Mouse (Mus musculus): ENCODE results near the gene Scfd2. TPM values are rescaled to one million over a fixed set of nuclear protein-coding genes. Genes with fewer than 3 reads are reported as not detected.

The Scfd2 gene
- polyA plus RNA-seq, 1 experiment from 2014 or later: 25.8 TPM

DNA sequence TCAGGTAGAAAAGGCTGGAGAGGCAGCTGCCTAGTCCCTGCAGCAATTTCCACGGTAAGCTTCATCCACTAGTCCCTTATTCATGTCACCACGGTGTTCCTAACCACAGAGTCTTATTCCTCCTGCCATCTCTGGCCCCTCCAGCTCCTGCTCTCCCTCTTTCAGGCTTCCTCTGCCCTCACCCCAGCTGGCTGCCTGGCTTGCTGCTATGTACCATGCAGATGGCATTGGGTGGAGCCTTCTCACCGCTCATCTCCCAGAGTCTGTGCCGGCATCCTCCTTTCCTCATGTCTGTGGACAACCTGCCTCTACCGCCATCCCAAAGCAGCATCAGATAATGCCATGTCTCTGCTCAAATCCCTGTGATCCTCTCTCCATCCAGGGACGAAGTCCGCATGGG lies 218.0 kb downstream of the Scfd2 start:
- 92% methylated on average over 7 of the region's 7 CpGs for WGBS
- Histone ChIP-seq H3K4me1 (ENCODE audit: control insufficient read depth, insufficient read depth, low read length) (0 out of 2 replicates have a peak, but pooled peaks cover 2% of the 10 kb centered on the region), H3K4me3 (replicated peaks; ENCODE audit: low read length) (no peak overlapping the region), H3K9me3 (replicated peaks; ENCODE audit: control insufficient read depth, low read length) (no peaks in the 10 kb centered on the region), H3K27me3 (ENCODE audit: control insufficient read depth, insufficient read depth, low read length) (no peaks in the 10 kb centered on the region), H3K9ac (ENCODE audit: low read length) (no peak overlapping the region), H3K4me2 (ENCODE audit: low read depth, low read length) (no peak overlapping the region), H3K36me3 (ENCODE audit: control insufficient read depth, insufficient read depth, low read length) (no peaks in the 10 kb centered on the region), H3K27ac (ENCODE audit: low read length) (no peak overlapping the region)
- no peak for ATAC-seq (ENCODE audit: insufficient read depth, low FRiP score)

DNA sequence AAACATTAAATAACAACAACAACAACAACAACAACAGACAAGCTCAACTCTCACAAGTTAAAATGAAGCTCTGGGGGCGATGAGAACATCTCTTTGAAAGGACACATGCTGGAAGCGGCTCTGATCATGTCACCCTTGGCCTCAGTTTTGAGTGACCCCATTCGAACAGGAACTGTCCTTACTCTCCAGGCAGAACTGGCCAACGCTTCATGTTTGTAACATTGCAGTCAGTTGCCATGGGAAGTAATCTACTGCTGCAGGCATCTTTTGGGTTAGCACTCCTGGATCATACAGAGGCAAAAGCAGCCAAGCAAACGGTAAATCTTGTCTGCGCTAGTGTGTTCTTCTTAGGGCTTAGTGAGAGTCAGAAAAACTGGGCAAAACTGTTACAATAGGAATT lies 219.7 kb downstream of the Scfd2 start:
- Histone ChIP-seq H3K9ac (ENCODE audit: low read length) (no peak overlapping the region), H3K9me3 (replicated peaks; ENCODE audit: control insufficient read depth, low read length) (no peaks in the 10 kb centered on the region), H3K27ac (ENCODE audit: low read length) (peak overlapping the region; percentile 60), H3K27me3 (ENCODE audit: control insufficient read depth, insufficient read depth, low read length) (no peaks in the 10 kb centered on the region), H3K4me2 (ENCODE audit: low read depth, low read length) (no peak overlapping the region), H3K4me1 (ENCODE audit: control insufficient read depth, insufficient read depth, low read length) (0 out of 2 replicates have a peak, but pooled peaks cover 2% of the 10 kb centered on the region), H3K36me3 (ENCODE audit: control insufficient read depth, insufficient read depth, low read length) (no peaks in the 10 kb centered on the region), H3K4me3 (replicated peaks; ENCODE audit: low read length) (no peak overlapping the region)
- no peak for ATAC-seq (ENCODE audit: insufficient read depth, low FRiP score)
- WGBS: 52% methylated on average over 6 of the region's 6 CpGs

GRCm38 (mm10) chr5:74311200-74311825 lies 220.2 kb downstream of the Scfd2 start:
- Histone ChIP-seq H3K4me2 (ENCODE audit: low read depth, low read length) (no peak overlapping the region), H3K4me3 (replicated peaks; ENCODE audit: low read length) (no peak overlapping the region), H3K9me3 (replicated peaks; ENCODE audit: control insufficient read depth, low read length) (no peaks in the 10 kb centered on the region), H3K27ac (ENCODE audit: low read length) (peak overlapping the region; percentile 60; the same call in 1 of the 2 replicates), H3K27me3 (ENCODE audit: control insufficient read depth, insufficient read depth, low read length) (no peaks in the 10 kb centered on the region), H3K9ac (ENCODE audit: low read length) (no peak overlapping the region), H3K4me1 (ENCODE audit: control insufficient read depth, insufficient read depth, low read length) (0 out of 2 replicates have a peak, but pooled peaks cover 2% of the 10 kb centered on the region), H3K36me3 (ENCODE audit: control insufficient read depth, insufficient read depth, low read length) (no peaks in the 10 kb centered on the region)
- ATAC-seq (ENCODE audit: insufficient read depth, low FRiP score): peak; percentile 50; the same call in 1 of the 2 replicates
- WGBS: 31% methylated on average over 6 of the region's 6 CpGs

- Histone ChIP-seq H3K27ac (ENCODE audit: low read length) (no peak overlapping the region), H3K27me3 (ENCODE audit: control insufficient read depth, insufficient read depth, low read length) (no peaks in the 10 kb centered on the region), H3K4me1 (ENCODE audit: control insufficient read depth, insufficient read depth, low read length) (peaks cover 5% of the 10 kb centered on the region; the same call in 1 of the 2 replicates), H3K9ac (ENCODE audit: low read length) (no peak overlapping the region), H3K36me3 (ENCODE audit: control insufficient read depth, insufficient read depth, low read length) (no peaks in the 10 kb centered on the region), H3K4me2 (ENCODE audit: low read depth, low read length) (no peak overlapping the region), H3K9me3 (replicated peaks; ENCODE audit: control insufficient read depth, low read length) (no peaks in the 10 kb centered on the region), H3K4me3 (replicated peaks; ENCODE audit: low read length) (no peak overlapping the region)
- WGBS: 68% methylated on average over 5 of the region's 5 CpGs
- no peak for ATAC-seq (ENCODE audit: insufficient read depth, low FRiP score)
These were observed 221.5 kb downstream of the Scfd2 start for GRCm38 (mm10) chr5:74310101-74310500.

GRCm38 (mm10) chr5:74307242-74307641 lies 224.3 kb downstream of the Scfd2 start:
- no peak for ATAC-seq (ENCODE audit: insufficient read depth, low FRiP score)

DNA sequence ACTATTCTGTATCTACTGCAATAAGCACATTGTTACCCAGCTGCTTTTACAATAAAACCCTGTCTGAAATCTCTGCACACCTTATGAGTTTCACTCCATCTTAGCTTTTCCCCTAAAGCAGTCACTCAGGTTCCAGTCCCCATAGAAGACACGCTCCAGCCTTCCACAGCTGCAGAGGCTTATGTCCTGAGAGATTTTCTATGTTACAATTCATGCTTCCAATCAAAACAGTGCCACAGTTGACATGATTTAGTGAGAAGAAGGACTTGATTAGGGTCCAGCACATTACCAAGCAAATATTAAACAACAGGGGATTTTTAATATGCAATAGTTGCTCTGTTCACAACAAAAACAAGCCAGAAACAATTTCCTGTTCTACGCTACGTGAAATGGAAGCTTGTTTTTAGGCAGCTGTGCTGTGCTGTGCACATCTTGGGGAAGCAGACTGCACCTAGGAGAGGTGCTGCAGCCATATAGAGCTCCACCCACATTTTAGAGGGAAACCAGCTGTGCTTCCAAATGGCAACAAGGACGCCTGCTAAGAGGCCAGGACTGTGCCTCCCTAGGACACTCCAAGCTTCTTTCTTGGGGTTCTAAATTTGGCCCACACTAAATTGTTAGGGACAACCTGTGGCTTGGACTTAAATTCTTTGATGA lies 225.9 kb downstream of the Scfd2 start:
- Histone ChIP-seq H3K9ac (ENCODE audit: low read length) (no peak overlapping the region), H3K27me3 (ENCODE audit: control insufficient read depth, insufficient read depth, low read length) (no peaks in the 10 kb centered on the region), H3K4me1 (ENCODE audit: control insufficient read depth, insufficient read depth, low read length) (peaks cover 3% of the 10 kb centered on the region; the same call in 1 of the 2 replicates), H3K4me3 (replicated peaks; ENCODE audit: low read length) (no peak overlapping the region), H3K36me3 (ENCODE audit: control insufficient read depth, insufficient read depth, low read length) (no peaks in the 10 kb centered on the region), H3K4me2 (ENCODE audit: low read depth, low read length) (no peak overlapping the region), H3K9me3 (replicated peaks; ENCODE audit: control insufficient read depth, low read length) (no peaks in the 10 kb centered on the region), H3K27ac (ENCODE audit: low read length) (peak overlapping the region; percentile 63)
- WGBS: 55% methylated on average over 4 of the region's 4 CpGs
- ATAC-seq (ENCODE audit: insufficient read depth, low FRiP score): no peak

More at GRCm38 (mm10) chr5:74307242-74307641, 224.3 kb downstream of the Scfd2 start:
- Histone ChIP-seq H3K4me2 (ENCODE audit: low read depth, low read length) (no peak overlapping the region), H3K9me3 (replicated peaks; ENCODE audit: control insufficient read depth, low read length) (no peaks in the 10 kb centered on the region), H3K4me3 (replicated peaks; ENCODE audit: low read length) (no peak overlapping the region), H3K27ac (ENCODE audit: low read length) (no peak overlapping the region), H3K36me3 (ENCODE audit: control insufficient read depth, insufficient read depth, low read length) (no peaks in the 10 kb centered on the region), H3K4me1 (ENCODE audit: control insufficient read depth, insufficient read depth, low read length) (peaks cover 5% of the 10 kb centered on the region; the same call in 1 of the 2 replicates), H3K9ac (ENCODE audit: low read length) (no peak overlapping the region), H3K27me3 (ENCODE audit: control insufficient read depth, insufficient read depth, low read length) (no peaks in the 10 kb centered on the region)
- 82% methylated on average over 5 of the region's 5 CpGs for WGBS

DNA sequence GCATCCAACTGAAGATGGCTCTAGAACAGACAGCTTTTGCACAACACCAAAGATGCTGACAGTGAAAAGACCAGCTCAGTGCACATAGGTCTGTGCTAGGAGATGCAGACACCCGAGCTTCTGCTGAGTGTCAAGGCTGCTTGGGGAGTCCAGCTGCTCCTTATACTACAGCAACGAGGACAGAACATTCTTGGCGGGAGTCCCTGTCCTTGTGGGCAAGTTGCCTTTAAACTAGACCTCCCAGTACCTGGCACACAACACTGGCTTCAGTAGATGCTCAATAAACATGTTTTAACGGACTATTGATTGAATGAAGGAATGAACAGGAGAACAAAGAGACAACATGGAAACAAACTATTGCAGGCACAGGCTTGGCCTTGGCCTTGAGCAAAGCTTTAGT lies 226.8 kb downstream of the Scfd2 start:
- WGBS: 39% methylated on average over 4 of the region's 4 CpGs
- Histone ChIP-seq H3K4me2 (ENCODE audit: low read depth, low read length) (no peak overlapping the region), H3K27ac (ENCODE audit: low read length) (peak overlapping the region; percentile 22), H3K36me3 (ENCODE audit: control insufficient read depth, insufficient read depth, low read length) (no peaks in the 10 kb centered on the region), H3K4me3 (replicated peaks; ENCODE audit: low read length) (no peak overlapping the region), H3K27me3 (ENCODE audit: control insufficient read depth, insufficient read depth, low read length) (no peaks in the 10 kb centered on the region), H3K9me3 (replicated peaks; ENCODE audit: control insufficient read depth, low read length) (no peaks in the 10 kb centered on the region), H3K9ac (ENCODE audit: low read length) (no peak overlapping the region), H3K4me1 (ENCODE audit: control insufficient read depth, insufficient read depth, low read length) (peaks cover 3% of the 10 kb centered on the region; the same call in 1 of the 2 replicates)
- peak; percentile 72; the same call in 1 of the 2 replicates for ATAC-seq (ENCODE audit: insufficient read depth, low FRiP score)

- H3K9ac ChIP-seq (ENCODE audit: low read length): no peak overlapping the region
- H3K4me2 ChIP-seq (ENCODE audit: low read depth, low read length): no peak overlapping the region
- peaks cover 3% of the 10 kb centered on the region; the same call in 1 of the 2 replicates for H3K4me1 ChIP-seq (ENCODE audit: control insufficient read depth, insufficient read depth, low read length)
- H3K27ac ChIP-seq (ENCODE audit: low read length): no peak overlapping the region
- no peak overlapping the region for H3K4me3 ChIP-seq (replicated peaks; ENCODE audit: low read length)
- H3K27me3 ChIP-seq (ENCODE audit: control insufficient read depth, insufficient read depth, low read length): no peaks in the 10 kb centered on the region
- no peak for ATAC-seq (ENCODE audit: insufficient read depth, low FRiP score)
- H3K9me3 ChIP-seq (replicated peaks; ENCODE audit: control insufficient read depth, low read length): no peaks in the 10 kb centered on the region
- 64% methylated on average over 3 of the region's 3 CpGs for WGBS
- H3K36me3 ChIP-seq (ENCODE audit: control insufficient read depth, insufficient read depth, low read length): no peaks in the 10 kb centered on the region
These were observed 229.2 kb downstream of the Scfd2 start for GRCm38 (mm10) chr5:74302331-74302730.

DNA sequence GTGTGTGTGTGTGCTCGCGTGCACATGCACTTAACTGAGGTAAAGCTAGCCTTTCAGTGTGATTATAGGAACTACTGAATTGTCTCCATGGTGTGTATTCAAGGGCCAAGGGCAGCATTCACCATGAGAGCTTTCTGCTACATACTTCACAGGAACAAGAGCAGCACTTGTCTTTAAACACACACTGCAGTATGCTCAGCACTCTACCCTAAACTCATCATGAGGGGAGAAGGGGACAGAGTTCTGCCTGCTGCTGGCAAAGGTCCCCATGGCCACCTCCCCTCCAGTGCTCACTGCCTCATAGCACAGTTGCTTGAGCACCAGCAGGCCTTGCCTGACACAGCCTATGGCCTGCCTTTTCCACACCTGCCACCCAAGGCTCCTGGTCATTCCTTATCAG lies 230.1 kb downstream of the Scfd2 start:
- Histone ChIP-seq H3K4me1 (ENCODE audit: control insufficient read depth, insufficient read depth, low read length) (peaks cover 3% of the 10 kb centered on the region; the same call in 1 of the 2 replicates), H3K27me3 (ENCODE audit: control insufficient read depth, insufficient read depth, low read length) (no peaks in the 10 kb centered on the region), H3K36me3 (ENCODE audit: control insufficient read depth, insufficient read depth, low read length) (no peaks in the 10 kb centered on the region), H3K4me3 (replicated peaks; ENCODE audit: low read length) (no peak overlapping the region), H3K9me3 (replicated peaks; ENCODE audit: control insufficient read depth, low read length) (no peaks in the 10 kb centered on the region), H3K9ac (ENCODE audit: low read length) (no peak overlapping the region), H3K4me2 (ENCODE audit: low read depth, low read length) (no peak overlapping the region), H3K27ac (ENCODE audit: low read length) (no peak overlapping the region)
- ATAC-seq (ENCODE audit: insufficient read depth, low FRiP score): no peak
- WGBS: 69% methylated on average over 2 of the region's 2 CpGs
